Mouse (Mus musculus): ENCODE data around the gene Zfhx3. TPM values are rescaled to one million over a fixed set of nuclear protein-coding genes. Genes with fewer than 3 reads are reported as not detected.

Zfhx3 gene
- total and polyA plus RNA-seq, 2 experiments from 2014 or later: 14.9 to 15.3 TPM

DNA sequence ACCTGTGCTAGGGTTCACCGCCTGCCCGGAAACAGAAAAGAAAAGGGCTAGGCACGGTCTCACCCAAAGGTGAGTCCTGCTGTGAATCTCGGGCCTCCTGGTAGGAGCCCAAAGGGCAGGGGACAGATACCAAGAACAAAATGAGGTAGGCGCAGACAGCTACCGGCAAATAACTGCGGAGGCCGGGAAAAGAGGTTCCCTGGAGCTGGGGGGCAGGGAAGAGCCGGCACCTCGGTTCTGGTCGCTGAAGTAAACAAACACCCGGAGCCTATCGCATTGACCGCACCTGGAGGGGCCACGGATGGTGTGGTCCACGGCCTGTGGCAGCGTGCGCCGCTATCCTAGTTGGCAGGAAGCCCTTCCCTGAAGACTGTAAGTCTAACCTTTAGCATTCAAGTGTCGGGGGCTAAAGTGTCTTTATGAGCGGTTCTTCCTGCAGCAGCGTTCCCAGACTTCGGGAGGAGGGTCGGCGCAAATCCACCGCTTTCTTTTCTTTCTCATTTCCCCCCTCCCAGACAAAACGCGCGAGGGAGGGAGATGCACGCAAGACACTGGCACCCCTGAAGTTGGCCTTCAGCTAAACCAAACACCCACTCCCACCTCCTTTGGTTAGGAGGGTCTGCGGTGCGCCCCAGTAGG, 752.9 kb downstream of the Zfhx3 start:
- Histone ChIP-seq H3K4me2 (ENCODE audit: low read depth, low read length) (peak overlapping the region; percentile 42), H3K9me3 (ENCODE audit: low read length) (no peaks in the 10 kb centered on the region), H3K27me3 (ENCODE audit: insufficient read depth, low read length) (peaks cover 54% of the 10 kb centered on the region), H3K9ac (replicated peaks; ENCODE audit: low read length) (no peak overlapping the region; the same call in 1 of the 2 replicates), H3K27ac (0 out of 2 replicates have a peak overlapping the region, but pooled peaks have one; percentile 54), H3K36me3 (ENCODE audit: insufficient read depth, low read length) (no peaks in the 10 kb centered on the region), H3K4me1 (ENCODE audit: insufficient read depth, low read length) (no peaks in the 10 kb centered on the region), H3K4me3 (ENCODE audit: low read length) (peak overlapping the region; percentile 15)
- DNase-seq (ENCODE audit: low spot score) (no peak), ATAC-seq (no peak)
- 11% methylated on average over 31 of the region's 32 CpGs for WGBS
- no peak for TF ChIP-seq CTCF (IDR thresholded peaks at IDR 0.05; ENCODE audit: low read depth)

DNA sequence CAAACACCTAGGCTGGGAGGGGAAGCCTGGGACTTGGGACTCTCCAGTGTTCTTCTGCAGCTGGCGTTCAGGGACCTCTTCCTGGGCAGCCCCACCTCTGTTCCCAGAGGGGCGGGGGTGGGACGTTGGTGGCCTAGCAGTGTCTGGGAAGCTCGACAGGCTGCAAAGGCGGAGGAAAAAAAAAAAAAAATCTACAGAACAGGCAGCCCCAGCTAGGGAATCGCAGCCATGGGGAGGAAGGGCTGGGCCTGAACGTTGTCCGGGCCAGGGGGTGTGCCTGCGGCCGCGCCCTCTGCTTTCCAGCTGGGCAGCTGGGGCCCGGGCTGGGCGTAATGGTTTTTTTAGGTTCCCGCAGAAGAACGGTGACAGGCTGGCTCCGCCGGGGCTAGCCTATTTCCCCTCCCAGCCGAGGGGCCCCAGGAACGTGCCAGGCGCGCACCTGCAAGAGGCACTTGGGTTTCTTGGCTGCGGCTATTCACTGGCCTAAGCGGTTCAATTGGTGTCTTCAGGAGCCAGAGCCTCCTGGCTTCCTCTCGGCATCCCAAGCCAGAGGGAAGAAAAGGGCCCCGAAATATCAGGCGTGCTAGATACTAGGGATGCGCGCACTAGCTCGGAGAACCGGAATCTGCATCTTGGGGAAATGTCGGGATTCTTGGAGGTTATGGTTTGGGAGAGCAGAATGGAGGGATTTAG, 753.6 kb downstream of the Zfhx3 start:
- DNase-seq (ENCODE audit: low spot score) (no peak), ATAC-seq (no peak)
- Histone ChIP-seq H3K4me1 (ENCODE audit: insufficient read depth, low read length) (no peaks in the 10 kb centered on the region), H3K27ac (peak overlapping the region; percentile 54), H3K36me3 (ENCODE audit: insufficient read depth, low read length) (no peaks in the 10 kb centered on the region), H3K4me3 (ENCODE audit: low read length) (peak overlapping the region; percentile 15), H3K27me3 (ENCODE audit: insufficient read depth, low read length) (peaks cover 54% of the 10 kb centered on the region), H3K9ac (replicated peaks; ENCODE audit: low read length) (peak overlapping the region; percentile 25; the same call in 1 of the 2 replicates), H3K4me2 (ENCODE audit: low read depth, low read length) (peak overlapping the region; percentile 42), H3K9me3 (ENCODE audit: low read length) (no peaks in the 10 kb centered on the region)
- WGBS: under 1% methylated on average over 31 of the region's 31 CpGs
- no peak for TF ChIP-seq CTCF (IDR thresholded peaks at IDR 0.05; ENCODE audit: low read depth)

DNA sequence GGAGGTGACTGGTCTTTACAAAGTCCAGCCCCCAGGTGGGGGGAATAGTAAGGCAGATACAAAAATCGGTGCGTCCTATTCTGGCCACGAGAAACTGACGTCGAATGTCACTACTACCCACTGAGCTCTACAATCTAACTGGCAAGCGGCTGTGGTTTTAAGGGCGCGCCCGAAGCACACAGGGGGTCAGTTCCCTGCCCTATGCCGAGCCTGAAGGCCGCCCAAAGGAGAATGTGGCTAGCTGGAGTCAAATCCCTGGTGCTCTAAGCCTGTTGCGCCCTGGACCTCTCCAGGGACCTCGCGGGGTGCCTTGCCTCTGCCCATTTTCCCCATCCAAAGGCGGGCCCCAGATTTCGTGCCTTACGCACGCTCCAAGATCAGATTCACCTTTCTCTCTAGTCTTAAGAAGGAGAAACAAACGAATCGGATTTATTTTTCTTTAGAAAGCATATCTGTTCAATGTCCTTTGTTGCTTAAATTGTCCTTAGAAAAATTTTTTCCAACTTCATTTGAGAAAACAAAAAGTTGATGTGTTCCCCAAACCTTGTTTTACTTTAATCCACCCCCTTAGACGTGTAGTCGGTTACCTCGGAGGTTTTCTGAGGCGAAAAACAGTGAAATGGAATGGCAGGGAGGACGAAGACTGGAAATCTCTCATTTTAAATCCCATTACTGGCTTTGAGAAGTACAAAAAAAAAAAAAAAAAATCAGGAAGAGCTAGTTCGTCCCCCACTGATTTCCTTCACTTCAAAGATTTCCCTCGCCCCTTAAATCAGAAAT, 754.4 kb downstream of the Zfhx3 start:
- H3K9ac ChIP-seq (replicated peaks; ENCODE audit: low read length): 0 out of 2 replicates have a peak overlapping the region, but pooled peaks have one; percentile 25
- DNase-seq (ENCODE audit: low spot score): no peak
- 6% methylated on average over 27 of the region's 27 CpGs for WGBS

DNA sequence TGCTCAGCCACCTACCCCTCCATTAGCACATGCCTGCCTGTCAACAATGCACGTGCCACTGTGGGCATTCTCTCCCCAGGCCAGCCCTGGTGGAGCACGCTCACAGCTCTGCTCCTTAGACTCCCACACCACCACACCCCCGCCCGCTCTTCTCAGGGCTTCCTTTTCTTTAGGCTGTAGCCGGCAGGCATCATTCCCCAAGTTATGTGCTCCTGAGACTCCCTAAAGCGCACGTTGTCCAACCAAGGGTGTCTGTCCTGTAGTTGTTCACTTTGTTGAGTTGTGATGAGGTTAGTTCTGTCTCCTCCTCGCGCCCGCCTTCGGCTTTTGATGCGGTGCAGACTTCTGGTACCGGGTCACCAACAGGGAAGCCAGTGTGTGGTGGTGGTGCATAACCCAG, 755.1 kb downstream of the Zfhx3 start:
- Histone ChIP-seq H3K4me3 (ENCODE audit: low read length) (no peak overlapping the region), H3K9ac (replicated peaks; ENCODE audit: low read length) (no peak overlapping the region), H3K9me3 (ENCODE audit: low read length) (no peaks in the 10 kb centered on the region), H3K27ac (no peak overlapping the region; the same call in 1 of the 2 replicates), H3K4me2 (ENCODE audit: low read depth, low read length) (peak overlapping the region; percentile 22; the same call in 1 of the 2 replicates), H3K36me3 (ENCODE audit: insufficient read depth, low read length) (no peaks in the 10 kb centered on the region), H3K4me1 (ENCODE audit: insufficient read depth, low read length) (no peaks in the 10 kb centered on the region), H3K27me3 (ENCODE audit: insufficient read depth, low read length) (peaks cover 55% of the 10 kb centered on the region)
- DNase-seq (ENCODE audit: low spot score): no peak
- no peak for ATAC-seq
- no peak for TF ChIP-seq CTCF (IDR thresholded peaks at IDR 0.05; ENCODE audit: low read depth)
- 1% methylated on average over 13 of the region's 13 CpGs for WGBS

More for the DNA sequence above, 754.4 kb downstream of the Zfhx3 start:
- Histone ChIP-seq H3K9me3 (ENCODE audit: low read length) (no peaks in the 10 kb centered on the region), H3K27ac (peak overlapping the region; percentile 54; the same call in 1 of the 2 replicates), H3K4me1 (ENCODE audit: insufficient read depth, low read length) (no peaks in the 10 kb centered on the region), H3K4me3 (ENCODE audit: low read length) (no peak overlapping the region), H3K27me3 (ENCODE audit: insufficient read depth, low read length) (peaks cover 54% of the 10 kb centered on the region), H3K36me3 (ENCODE audit: insufficient read depth, low read length) (no peaks in the 10 kb centered on the region), H3K4me2 (ENCODE audit: low read depth, low read length) (peak overlapping the region; percentile 42)
- ATAC-seq: no peak
- TF ChIP-seq CTCF (IDR thresholded peaks at IDR 0.05; ENCODE audit: low read depth): no peak

DNA sequence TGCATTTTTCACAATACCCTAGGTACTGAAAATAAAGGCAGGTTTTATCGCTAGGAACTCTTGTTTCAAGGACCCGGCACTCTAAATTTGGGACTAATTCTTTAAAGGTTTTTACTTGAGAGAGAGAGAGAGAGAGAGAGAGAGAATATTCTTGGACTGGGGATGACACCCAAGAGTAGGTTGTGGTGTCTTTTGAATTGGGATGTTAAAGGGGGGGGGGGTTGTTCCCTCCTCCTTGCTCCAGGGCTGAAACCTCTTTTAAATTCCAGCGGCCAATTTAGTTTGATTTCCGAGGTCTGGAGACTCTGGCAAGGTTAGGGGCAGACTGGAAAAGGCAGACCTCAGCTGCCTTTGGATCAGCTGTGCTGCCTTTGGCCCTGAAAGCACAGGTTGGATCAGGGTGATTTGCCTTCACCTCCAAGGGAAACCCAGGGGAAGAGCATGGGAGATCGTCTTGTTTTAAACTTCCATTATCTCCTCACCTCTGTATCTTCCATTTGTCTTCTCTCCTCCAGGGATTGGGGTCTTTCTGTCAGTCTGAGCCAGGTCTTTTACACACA, 755.7 kb downstream of the Zfhx3 start:
- H3K9me3 ChIP-seq (ENCODE audit: low read length): no peaks in the 10 kb centered on the region
- H3K4me1 ChIP-seq (ENCODE audit: insufficient read depth, low read length): no peaks in the 10 kb centered on the region
- DNase-seq (ENCODE audit: low spot score) (no peak), ATAC-seq (no peak)
- H3K27ac ChIP-seq: no peak overlapping the region; the same call in 1 of the 2 replicates
- no peak for TF ChIP-seq CTCF (IDR thresholded peaks at IDR 0.05; ENCODE audit: low read depth)
- 6% methylated on average over 5 of the region's 5 CpGs for WGBS
- H3K4me3 ChIP-seq (ENCODE audit: low read length): no peak overlapping the region
- H3K4me2 ChIP-seq (ENCODE audit: low read depth, low read length): no peak overlapping the region
- H3K9ac ChIP-seq (replicated peaks; ENCODE audit: low read length): no peak overlapping the region
- H3K27me3 ChIP-seq (ENCODE audit: insufficient read depth, low read length): peaks cover 58% of the 10 kb centered on the region
- H3K36me3 ChIP-seq (ENCODE audit: insufficient read depth, low read length): no peaks in the 10 kb centered on the region

DNA sequence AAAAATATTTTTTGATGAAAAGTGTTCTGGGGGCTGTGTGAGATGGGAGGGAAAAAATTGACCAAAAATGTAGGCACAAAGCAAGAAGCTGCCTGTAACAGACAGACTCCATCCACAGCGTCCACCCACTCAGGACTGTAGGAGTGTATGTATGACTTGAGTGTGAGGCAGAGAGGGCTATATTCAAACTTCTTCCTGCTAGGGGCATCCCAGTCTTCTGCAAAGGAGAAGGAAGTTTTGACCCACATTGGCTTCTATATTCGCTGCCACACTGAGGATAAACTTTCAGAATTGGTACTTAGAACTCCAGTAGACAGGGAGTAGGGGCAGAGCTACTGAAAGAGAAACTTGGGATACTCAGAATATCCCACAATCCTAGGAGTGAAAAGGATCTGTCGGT, 756.6 kb downstream of the Zfhx3 start:
- DNase-seq (ENCODE audit: low spot score) (no peak), ATAC-seq (no peak)
- whole genome bisulfite sequencing: 9% methylated on average over 3 of the region's 3 CpGs
- Histone ChIP-seq H3K9me3 (ENCODE audit: low read length) (no peaks in the 10 kb centered on the region), H3K27ac (peak overlapping the region; percentile 12; the same call in 1 of the 2 replicates), H3K4me3 (ENCODE audit: low read length) (no peak overlapping the region), H3K27me3 (ENCODE audit: insufficient read depth, low read length) (peaks cover 49% of the 10 kb centered on the region), H3K4me2 (ENCODE audit: low read depth, low read length) (0 out of 2 replicates have a peak overlapping the region, but pooled peaks have one; percentile 29), H3K36me3 (ENCODE audit: insufficient read depth, low read length) (no peaks in the 10 kb centered on the region), H3K9ac (replicated peaks; ENCODE audit: low read length) (no peak overlapping the region), H3K4me1 (ENCODE audit: insufficient read depth, low read length) (no peaks in the 10 kb centered on the region)
- TF ChIP-seq CTCF (IDR thresholded peaks at IDR 0.05; ENCODE audit: low read depth): no peak

All from hindbrain, postnatal 0 days (tissue).